In the genomic region with DNA sequence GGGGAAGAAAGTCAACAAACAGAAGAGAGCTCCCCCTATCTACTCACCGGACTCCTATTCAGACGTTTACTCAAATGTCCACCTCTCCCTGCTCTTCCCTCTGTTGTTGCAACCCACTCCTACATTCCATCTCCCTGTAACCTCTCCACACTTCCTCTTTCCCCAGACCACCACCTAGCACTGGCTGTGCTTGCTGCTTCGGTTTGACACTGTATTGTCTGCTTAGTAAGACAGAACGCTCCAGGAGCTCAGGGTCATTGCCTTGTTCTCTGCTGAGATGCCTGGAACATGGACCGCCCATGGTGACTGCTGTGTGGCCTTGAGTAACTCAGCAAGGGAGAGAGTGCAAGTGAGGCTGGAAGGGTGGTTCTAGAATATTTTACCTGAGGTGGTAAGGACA, we compare ENCODE assay signal across 23 mouse cellular contexts. TPM values are rescaled to one million over a fixed set of nuclear protein-coding genes. Genes with fewer than 3 reads are reported as not detected.
DNase-seq lines count a peak whose midpoint lies in the region; ATAC-seq lines count a peak whose summit lies in the region.
"Had no signal": no experiment of that assay in that cellular context is flagged by ENCODE, and none has a peak within 500 bp of the region (broad histone marks: within the 10 kb centered on the region; RNA-seq: fewer than 3 reads in every experiment).

No protein-coding gene starts in this region.

- no peaks in the 10 kb centered on the region for H3K27me3 ChIP-seq in heart, embryonic 10.5 days (ENCODE audit: insufficient read depth, poor library complexity, severe bottlenecking)
- no peaks in the 10 kb centered on the region for H3K27me3 ChIP-seq in limb, embryonic 10.5 days (ENCODE audit: low read depth, poor library complexity, severe bottlenecking)
- 0 out of 2 replicates have a peak, but pooled peaks cover 7% of the 10 kb centered on the region for H3K27me3 ChIP-seq in forebrain, embryonic 13.5 days
- H3K27me3 ChIP-seq: embryonic facial prominence, embryonic 12.5 days had no signal

- no peak overlapping the region for H3K27ac ChIP-seq in heart, embryonic 10.5 days
- H3K27ac ChIP-seq in limb, embryonic 10.5 days: no peak overlapping the region
- no peak overlapping the region for H3K27ac ChIP-seq in forebrain, embryonic 13.5 days
- H3K27ac ChIP-seq: embryonic facial prominence, embryonic 10.5 days; embryonic facial prominence, embryonic 12.5 days had no signal

- intact Hi-C loops in heart, postnatal 36 days (cut with DNase I): no loop called here

- no peak overlapping the region for H3K4me3 ChIP-seq in heart, embryonic 10.5 days
- H3K4me3 ChIP-seq in limb, embryonic 10.5 days: no peak overlapping the region
- no peak overlapping the region for H3K4me3 ChIP-seq in forebrain, embryonic 13.5 days
- H3K4me3 ChIP-seq: embryonic facial prominence, embryonic 10.5 days; embryonic facial prominence, embryonic 12.5 days had no signal

- H3K4me1 ChIP-seq in heart, embryonic 10.5 days: no peaks in the 10 kb centered on the region
- H3K4me1 ChIP-seq in limb, embryonic 10.5 days: 0 out of 2 replicates have a peak, but pooled peaks cover 4% of the 10 kb centered on the region
- H3K4me1 ChIP-seq in forebrain, embryonic 13.5 days: no peaks in the 10 kb centered on the region
- H3K4me1 ChIP-seq: embryonic facial prominence, embryonic 10.5 days; embryonic facial prominence, embryonic 12.5 days had no signal

- no peaks in the 10 kb centered on the region for H3K9me3 ChIP-seq in heart, embryonic 10.5 days
- H3K9me3 ChIP-seq in limb, embryonic 10.5 days (replicated peaks): no peaks in the 10 kb centered on the region
- H3K9me3 ChIP-seq in forebrain, embryonic 13.5 days (replicated peaks): no peaks in the 10 kb centered on the region
- H3K9me3 ChIP-seq: embryonic facial prominence, embryonic 10.5 days; embryonic facial prominence, embryonic 12.5 days had no signal

- no peaks in the 10 kb centered on the region for H3K36me3 ChIP-seq in heart, embryonic 10.5 days
- no peaks in the 10 kb centered on the region for H3K36me3 ChIP-seq in limb, embryonic 10.5 days
- H3K36me3 ChIP-seq in forebrain, embryonic 13.5 days (ENCODE audit: poor library complexity, severe bottlenecking): no peaks in the 10 kb centered on the region
- H3K36me3 ChIP-seq: embryonic facial prominence, embryonic 10.5 days; embryonic facial prominence, embryonic 12.5 days; G1E had no signal

- H3K4me2 ChIP-seq in forebrain, embryonic 13.5 days: no peak overlapping the region
- H3K4me2 ChIP-seq: embryonic facial prominence, embryonic 12.5 days had no signal

- H3K9ac ChIP-seq in forebrain, embryonic 13.5 days: no peak overlapping the region
- H3K9ac ChIP-seq: embryonic facial prominence, embryonic 12.5 days had no signal

- WGBS in heart, embryonic 10.5 days: 52% methylated on average over 5 of the region's 5 CpGs
- WGBS in limb, embryonic 10.5 days: 66% methylated on average over 5 of the region's 5 CpGs
- WGBS in forebrain, embryonic 13.5 days: 64% methylated on average over 5 of the region's 5 CpGs

- peak; percentile 42 for DNase-seq in heart, embryonic 10.5 days (ENCODE audit: low spot score)
- DNase-seq in heart, postnatal 36 days: no peak
- DNase-seq in ES-CJ7 (ENCODE audit: low read depth, low spot score) (peak; percentile 67), R1 (ENCODE audit: low read depth, low spot score) (peak; percentile 71)
- peak; percentile 27 for DNase-seq in limb, embryonic 10.5 days (ENCODE audit: low spot score)
- no peak for DNase-seq in layer of hippocampus, postnatal 25 days (ENCODE audit: extremely low spot score in 1 of 2, low spot score in 1 of 2)
- DNase-seq in lung, postnatal 25 days (ENCODE audit: low spot score): no peak
- DNase-seq: adrenal gland, adult 8-10 months; adrenal gland, postnatal 14 days; cerebellum, adult 11-12 months; cerebellum, adult 2 months; cerebellum, adult 9-10 months; cerebellum, postnatal 10 days; cerebellum, postnatal 25 days had no signal

- ATAC-seq in forebrain, embryonic 13.5 days: no peak
- ATAC-seq: activated CD4-positive, CD25-positive, alpha-beta regulatory T cell, adult 4 months; forebrain, embryonic 14.5 days; forebrain, embryonic 16.5 days; Patski had no signal

RNA-seq across cellular contexts. Expression of a gene that starts 19.7 kb away (rescaled TPM):
- 2.2 and 4.0 TPM in 2 replicates for polyA plus RNA-seq in heart, embryonic 10.5 days (2016; fragmentation: Nextera tagmentation; extraction: Ambion mirVana)
- not detected for total RNA-seq in heart, postnatal 36 days (2021)
- 1.1 and 1.2 TPM in 2 replicates for polyA plus RNA-seq in limb, embryonic 10.5 days (2016; fragmentation: Nextera tagmentation; extraction: Ambion mirVana)
- total RNA-seq in layer of hippocampus, postnatal 25 days (2021): under 1 TPM; 0.07 to 0.09 TPM
- 2.5 and 9.2 TPM in 2 replicates for polyA plus RNA-seq in forebrain, embryonic 13.5 days (2015; fragmentation: Nextera tagmentation; extraction: Ambion mirVana)
- total RNA-seq: adrenal gland, adult 18-20 months; adrenal gland, postnatal 14 days had no signal
- polyA plus RNA-seq: activated CD4-positive, CD25-positive, alpha-beta regulatory T cell, adult 4 months; G1E had no signal

Comparison
In these comparisons a context has a peak if more than half of its experiments do, and no peak if none do; other contexts are left out.
1. DNase-seq: peak in heart, embryonic 10.5 days (single experiment), ES-CJ7 (single experiment), R1 (single experiment) and limb, embryonic 10.5 days (single experiment); none in heart, postnatal 36 days (0 of 2), layer of hippocampus, postnatal 25 days (0 of 2) and lung, postnatal 25 days (single experiment).